Mouse (Mus musculus): ENCODE measurements at regions not wholly inside any gene's neighbourhood (a gene's known extent, or its start where the extent isn't known, plus 50 kb on each side); places are given as distances from the start of the nearest gene placed in this dataset.

DNA sequence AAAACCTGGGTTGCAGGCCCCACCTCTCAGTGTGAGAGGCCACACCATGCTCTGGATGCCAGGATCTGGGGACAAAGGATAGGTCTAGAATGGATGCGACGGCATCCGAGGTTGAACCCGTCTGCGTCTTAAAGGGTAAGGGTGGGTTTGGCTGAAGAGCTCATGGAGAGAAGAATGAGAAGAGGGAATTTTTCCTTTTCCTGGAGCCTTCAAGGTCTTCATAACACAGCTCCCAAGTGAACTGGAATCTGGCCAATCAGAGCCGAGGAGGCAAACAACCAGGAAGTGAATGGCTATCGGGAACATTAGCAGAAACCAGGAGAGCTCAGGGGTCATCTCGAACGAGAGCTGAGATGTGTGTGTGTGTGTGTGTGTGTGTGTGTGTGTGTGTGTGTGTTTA is 320.1 kb downstream of the Med13l start:
- DNase-seq = no peak

DNA sequence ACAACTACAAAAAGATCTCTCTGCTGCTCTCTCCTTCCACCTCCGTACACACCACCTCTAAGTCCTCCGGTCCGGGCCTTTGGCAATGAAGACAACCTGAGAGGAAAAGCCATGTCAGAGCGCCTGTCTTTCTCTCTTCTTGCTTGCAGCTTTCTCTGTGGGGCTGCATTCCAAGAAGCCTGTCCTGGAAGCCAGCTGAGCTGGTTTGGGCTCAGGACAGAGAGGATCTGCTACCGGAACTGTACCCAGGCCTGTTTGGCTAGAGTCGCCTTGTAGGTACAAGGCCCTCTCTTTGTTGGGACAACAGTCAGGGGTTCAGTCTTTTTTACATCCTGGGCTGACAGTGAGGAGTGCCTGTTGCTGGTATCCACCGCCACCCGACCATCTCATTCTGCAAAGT is 321.4 kb downstream of the Med13l start:
- DNase-seq = no peak

DNA sequence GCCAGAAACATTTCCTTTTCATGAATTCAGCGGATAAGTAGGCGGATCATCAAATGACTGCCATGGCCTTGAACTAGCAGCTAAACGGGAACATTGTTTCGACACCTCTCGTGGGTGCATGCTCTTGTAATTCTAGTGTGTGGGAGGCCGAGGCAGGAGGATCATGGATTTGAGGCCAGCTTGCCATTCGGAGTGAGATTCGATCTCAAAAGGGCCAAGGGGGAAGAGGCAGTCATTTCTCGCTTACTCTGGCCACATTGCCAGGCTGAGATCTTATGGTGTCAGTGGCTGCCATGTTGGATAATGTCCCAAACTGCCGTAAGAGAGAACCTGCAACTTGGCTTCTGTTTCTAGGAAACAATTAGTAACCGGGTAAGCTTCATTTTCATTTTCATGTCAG is 327.7 kb downstream of the Med13l start:
- DNase-seq = no peak

GRCm38 (mm10) chr5:118891131-118891530 is 330.7 kb downstream of the Med13l start:
- no peak for DNase-seq

DNA sequence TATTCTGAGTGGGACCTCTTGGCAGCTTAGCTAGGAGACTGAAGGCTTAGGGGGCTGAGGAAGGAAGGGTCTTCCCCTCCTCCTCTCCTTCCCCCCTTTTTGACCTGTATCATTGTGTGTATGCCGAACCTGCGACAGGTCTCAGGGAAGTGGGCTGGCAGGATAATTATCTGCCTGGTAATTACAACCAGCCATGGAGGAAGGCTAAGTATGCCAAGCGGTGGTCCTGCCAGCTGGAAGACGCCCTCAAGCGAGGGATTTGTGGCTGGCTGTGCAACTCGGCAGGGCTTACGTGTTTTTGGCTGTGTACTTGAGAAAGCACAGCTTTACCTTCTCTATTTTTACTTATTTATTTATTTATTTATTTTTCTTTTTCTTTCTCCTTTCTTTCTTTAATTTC is 347.7 kb downstream of the Med13l start:
- DNase-seq = no peak

GRCm38 (mm10) chr5:118909756-118910155 is 349.3 kb downstream of the Med13l start:
- DNase-seq = no peak

GRCm38 (mm10) chr5:118914191-118914750 is 353.8 kb downstream of the Med13l start:
- no peak for DNase-seq

GRCm38 (mm10) chr5:118923357-118923756 is 362.9 kb downstream of the Med13l start:
- DNase-seq = no peak

- no peak for DNase-seq
Observed at GRCm38 (mm10) chr5:118929037-118929436, 368.6 kb downstream of the Med13l start.

- no peak for DNase-seq
Observed at GRCm38 (mm10) chr5:118929990-118930501, 369.6 kb downstream of the Med13l start.

- DNase-seq = no peak
Observed at GRCm38 (mm10) chr5:118939336-118940039, 379.0 kb downstream of the Med13l start.

DNA sequence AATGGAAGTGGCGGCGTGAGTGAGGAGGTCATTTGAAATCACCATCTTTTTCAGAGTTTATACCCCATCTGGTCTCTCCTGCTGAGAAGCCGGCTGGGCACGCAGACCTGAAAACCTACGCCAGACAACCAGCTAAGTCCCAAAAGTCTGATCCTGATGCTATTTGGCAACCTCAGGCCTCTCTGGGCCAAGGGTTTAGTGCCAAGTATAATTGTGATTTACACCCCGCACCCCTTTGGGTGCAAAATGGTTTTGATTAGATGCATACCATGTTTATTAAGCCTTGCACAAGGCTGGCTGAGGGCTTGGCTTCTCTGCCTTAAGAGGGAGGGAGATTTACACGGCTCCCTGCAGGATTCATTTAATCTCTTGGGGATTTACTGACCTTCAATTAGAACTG is 383.8 kb downstream of the Med13l start:
- DNase-seq = no peak

DNA sequence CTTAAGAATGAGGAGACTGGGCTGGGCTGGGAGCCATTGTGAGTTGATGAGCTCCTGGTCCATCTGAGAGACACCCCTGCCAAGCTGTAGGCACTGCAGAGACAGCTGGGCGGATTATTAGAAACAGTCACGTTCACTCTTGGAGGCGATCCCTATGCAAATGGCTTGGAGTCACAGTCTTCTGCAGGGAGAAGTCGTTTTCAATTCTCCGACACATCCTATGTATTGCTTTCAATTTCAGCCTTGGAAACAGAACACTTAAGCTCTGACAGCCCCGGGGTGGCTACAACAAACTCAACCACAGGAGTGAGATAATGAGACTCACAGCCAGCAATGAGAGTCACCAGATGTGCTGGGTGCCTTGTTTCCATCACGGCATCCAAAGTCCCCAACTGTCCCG is 385.6 kb downstream of the Med13l start:
- DNase-seq = no peak

DNA sequence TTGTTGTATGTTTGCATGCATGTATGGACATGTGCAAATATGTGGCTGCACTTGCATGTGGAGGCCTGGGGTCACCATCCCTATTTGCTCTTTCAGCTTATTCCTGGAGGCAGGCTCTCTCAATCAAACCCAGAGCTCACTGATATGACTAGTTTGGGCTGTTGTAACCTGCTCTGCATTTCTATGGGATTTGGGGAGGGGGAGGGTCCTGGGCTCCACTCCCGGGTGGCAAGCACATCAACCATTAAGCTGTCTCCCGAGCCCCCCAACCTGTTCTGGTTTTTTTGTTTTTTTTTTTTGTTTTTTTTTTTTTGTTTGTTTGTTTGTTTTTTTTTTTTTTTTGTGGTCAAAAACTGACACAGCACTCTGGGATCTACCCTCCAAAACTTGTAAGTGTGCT is 386.5 kb downstream of the Med13l start:
- no peak for DNase-seq

DNA sequence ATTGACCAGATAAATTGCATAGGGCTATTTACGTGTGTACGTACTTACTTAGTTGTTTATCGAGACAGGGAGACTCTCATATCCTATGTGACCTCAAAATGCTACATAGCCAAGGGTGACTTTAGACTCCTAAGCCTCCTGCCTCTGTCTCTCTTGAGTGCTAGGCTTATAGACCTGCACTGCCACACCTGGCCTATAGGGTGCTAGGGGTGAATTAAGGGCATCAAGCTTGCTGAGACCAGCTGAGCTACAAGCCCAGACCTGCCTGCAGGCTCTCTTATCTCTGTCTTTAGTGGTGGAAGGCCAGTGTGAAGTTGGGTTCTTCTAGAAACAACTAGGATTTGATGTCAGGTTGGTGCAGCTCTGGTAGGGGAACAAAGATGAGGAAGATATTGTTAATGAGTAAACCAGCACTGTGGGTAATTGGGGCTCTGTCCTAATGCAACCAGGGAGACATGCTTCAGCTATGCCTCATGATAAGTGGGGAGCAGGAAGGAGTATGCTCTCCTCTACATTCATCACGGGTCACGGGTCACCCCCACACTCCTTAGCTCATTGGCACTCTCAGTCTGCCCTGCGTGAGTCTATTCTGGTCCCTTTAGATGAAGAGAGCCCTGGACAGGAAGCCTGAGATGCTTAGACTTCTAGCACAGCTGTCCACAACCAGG is 387.8 kb downstream of the Med13l start:
- no peak for DNase-seq

GRCm38 (mm10) chr5:118951067-118951466 is 390.6 kb downstream of the Med13l start:
- DNase-seq = peak; percentile 73

- no peak for DNase-seq
Observed at GRCm38 (mm10) chr5:118960521-118961001, 400.1 kb downstream of the Med13l start.

- DNase-seq = no peak
Observed at GRCm38 (mm10) chr5:118961091-118961490, 400.6 kb downstream of the Med13l start.

DNA sequence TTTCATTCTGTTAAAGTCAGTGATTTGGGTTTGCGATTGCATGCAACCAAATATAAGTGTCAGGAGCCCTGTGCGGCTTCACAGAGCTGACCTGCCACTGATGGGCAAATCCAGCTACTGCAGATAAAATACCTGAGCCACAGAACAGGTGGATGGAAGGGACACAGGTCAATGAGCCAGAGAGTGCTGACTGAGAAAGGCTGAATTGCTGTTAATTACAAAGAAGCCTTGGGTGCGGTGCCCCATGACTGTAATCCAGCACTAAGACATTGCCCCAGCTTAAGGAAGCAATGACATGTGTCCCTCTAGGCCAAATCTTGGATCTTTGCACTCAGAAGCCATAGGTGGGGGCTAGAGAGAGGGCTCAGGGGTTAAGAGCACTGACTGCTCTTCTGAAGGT is 401.7 kb downstream of the Med13l start:
- no peak for DNase-seq

GRCm38 (mm10) chr5:118963001-118963400 is 402.5 kb downstream of the Med13l start:
- no peak for DNase-seq

GRCm38 (mm10) chr5:118966901-118967300 is 406.4 kb downstream of the Med13l start:
- no peak for DNase-seq

DNA sequence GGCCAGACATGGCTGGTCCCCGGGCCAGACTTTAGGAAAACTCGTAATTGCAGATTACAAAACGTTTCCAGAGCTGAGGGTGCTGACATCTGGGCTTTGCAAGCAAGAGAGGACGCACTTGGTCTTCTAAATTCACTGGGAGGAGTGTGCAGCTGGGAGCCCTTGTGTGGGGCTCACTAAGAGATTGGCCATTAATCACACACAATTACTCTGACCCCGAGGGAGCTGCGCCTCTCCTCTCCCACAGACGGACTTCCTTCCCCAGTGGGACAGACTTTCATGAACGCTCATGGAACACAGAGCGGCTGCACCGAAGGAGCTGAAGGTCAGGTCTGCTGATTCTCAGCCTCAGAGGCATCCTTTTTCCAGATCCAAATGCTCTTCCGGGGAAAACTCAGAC is 407.2 kb downstream of the Med13l start:
- no peak for DNase-seq

DNA sequence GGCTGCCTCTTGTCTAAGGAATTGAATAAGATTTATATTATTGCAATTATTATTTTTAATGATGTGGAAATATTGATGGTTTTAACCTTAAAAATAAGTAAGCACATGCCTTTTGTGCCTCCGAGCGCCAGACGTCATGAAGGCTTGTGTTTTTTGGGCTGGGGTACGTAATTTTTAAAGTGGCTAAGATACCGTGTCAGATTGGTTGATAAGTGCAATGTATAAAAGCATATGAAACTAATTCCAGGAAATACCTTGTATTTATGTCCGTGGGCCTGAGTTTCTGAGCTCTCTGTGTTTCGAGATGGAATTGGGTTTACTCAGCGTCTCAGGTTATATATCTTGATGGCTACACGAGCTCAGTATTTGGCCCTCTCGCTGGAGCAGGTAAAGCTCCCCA is 414.7 kb downstream of the Med13l start:
- no peak for DNase-seq

All from kidney, adult 18-20 months (tissue).